Mouse (Mus musculus): ENCODE results near the gene Stag2. TPM values are rescaled to one million over a fixed set of nuclear protein-coding genes. Genes with fewer than 3 reads are reported as not detected.

Stag2 gene
- total RNA-seq (2023; ENCODE audit: inconsistent age), result 125 to 143 TPM (median 128 TPM) in 4 replicates

DNA sequence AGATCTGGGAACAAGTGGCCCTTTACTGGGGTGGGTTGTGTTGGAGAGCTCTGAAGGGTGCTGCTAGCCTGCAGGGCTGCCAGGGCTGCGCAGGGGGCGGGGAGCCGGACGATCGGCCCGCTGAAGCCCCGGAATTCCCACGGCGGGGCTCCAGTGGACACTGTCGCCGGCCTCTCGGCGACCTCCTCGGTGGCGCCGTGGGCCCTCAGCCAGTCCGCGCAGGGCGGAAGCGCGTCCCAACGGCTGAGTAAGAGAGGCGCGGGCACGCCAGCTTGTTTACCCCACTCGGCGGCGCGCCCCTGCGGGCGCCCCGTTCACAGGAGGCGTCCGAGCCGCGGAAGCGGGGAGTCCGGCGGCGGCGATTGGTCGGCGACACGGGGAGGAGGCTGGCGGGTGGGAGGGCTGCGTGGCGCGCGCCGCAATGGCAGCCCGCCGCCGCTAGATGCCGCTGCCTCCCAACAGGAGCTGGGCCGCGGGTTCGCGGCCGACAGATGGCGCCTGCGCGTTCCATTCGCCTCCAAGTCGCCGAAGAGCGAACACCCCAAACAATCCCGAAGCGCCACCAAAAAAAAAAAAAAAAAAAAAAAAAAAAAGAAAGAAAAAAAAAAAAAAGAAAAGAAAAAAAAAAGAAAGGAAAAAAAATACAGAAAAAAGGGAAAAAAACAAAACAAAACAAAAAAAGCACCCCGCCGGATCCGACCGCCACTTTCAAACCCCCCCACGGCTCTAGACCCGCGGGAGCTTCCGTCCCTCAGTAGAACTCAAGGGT lies at the start of gene Stag2:
Gene Stag2, plus strand, starts transcription at position 530 of the 769 bp plus-strand sequence.

Other genes starting within 250 kb of the Stag2 start
- 95.6 to 139 TPM (median 118 TPM) in 4 replicates for gene Thoc2, start 228.6 kb upstream of the Stag2 start, total RNA-seq (2023; ENCODE audit: inconsistent age)
- 49.5 to 58.0 TPM (median 54.6 TPM) in 4 replicates for gene Xiap, start 89.6 kb upstream of the Stag2 start, total RNA-seq (2023; ENCODE audit: inconsistent age)

All from B cell, adult (primary cell).